Mouse (Mus musculus): ENCODE measurements around the gene Olfr323.

DNA sequence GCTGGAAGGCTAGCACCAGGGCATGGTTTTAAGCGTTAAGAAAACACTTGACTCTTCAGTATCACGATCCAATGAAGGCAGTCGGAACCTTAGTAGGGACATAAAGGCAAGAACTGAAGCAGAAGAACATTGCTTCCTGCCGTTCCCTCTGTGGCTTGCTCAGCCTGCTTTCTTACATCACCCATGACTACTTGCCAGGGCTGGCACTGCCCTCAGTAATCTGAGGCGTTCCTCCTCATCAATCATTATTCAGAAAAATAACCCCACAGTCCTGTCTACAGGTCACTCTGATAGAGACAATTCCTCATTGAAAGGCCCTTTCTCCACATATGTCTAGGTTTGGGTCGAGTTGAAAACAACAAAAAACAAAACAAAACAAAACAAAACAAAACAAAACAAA lies 23.3 kb downstream of the Olfr323 start:
- TF ChIP-seq CTCF (IDR thresholded peaks at IDR 0.05; ENCODE audit: low read depth) = no peak
- no peak for TF ChIP-seq EP300 (IDR thresholded peaks at IDR 0.05; ENCODE audit: low read depth)

All from liver, postnatal 0 days (tissue).